Mouse (Mus musculus): ENCODE data around the gene Nol10. TPM values are rescaled to one million over a fixed set of nuclear protein-coding genes. Genes with fewer than 3 reads are reported as not detected.

The Nol10 gene
- 28.6 and 29.9 TPM in 2 replicates for polyA plus RNA-seq (2016; fragmentation: Nextera tagmentation; extraction: Ambion mirVana)

- Histone ChIP-seq H3K4me1 (peaks cover 13% of the 10 kb centered on the region; the same call in 1 of the 2 replicates), H3K27ac (no peak within 1 kb of the TSS), H3K27me3 (replicated peaks) (no peaks in the 10 kb centered on the region), H3K4me3 (peak within 1 kb of the TSS; percentile 79), H3K9me3 (no peaks in the 10 kb centered on the region), H3K9ac (peak within 1 kb of the TSS; percentile 70), H3K4me2 (replicated peaks) (peak within 1 kb of the TSS; percentile 94), H3K36me3 (peaks cover 22% of the 10 kb centered on the region)
- ATAC-seq (ENCODE audit: low FRiP score, low read depth) = peak; percentile 97
- WGBS = under 1% methylated on average over 42 of the region's 42 CpGs
Measured at GRCm38 (mm10) chr12:17348048-17349036, at the start of gene Nol10. Gene Nol10, plus strand, starts transcription at chr12:17348458.

- Histone ChIP-seq H3K36me3 (no peaks in the 10 kb centered on the region), H3K9me3 (no peaks in the 10 kb centered on the region), H3K27me3 (replicated peaks) (no peaks in the 10 kb centered on the region), H3K4me2 (replicated peaks) (no peak overlapping the region), H3K27ac (no peak overlapping the region), H3K4me3 (no peak overlapping the region), H3K9ac (no peak overlapping the region), H3K4me1 (no peaks in the 10 kb centered on the region)
- no peak for ATAC-seq (ENCODE audit: low FRiP score, low read depth)
- 97% methylated on average over 1 of the region's 1 CpGs for WGBS
Measured at GRCm38 (mm10) chr12:17299902-17300301, 48.4 kb upstream of the Nol10 start.

- Histone ChIP-seq H3K4me3 (no peak overlapping the region), H3K36me3 (no peaks in the 10 kb centered on the region), H3K4me2 (replicated peaks) (no peak overlapping the region), H3K27ac (no peak overlapping the region), H3K9ac (no peak overlapping the region), H3K4me1 (0 out of 2 replicates have a peak, but pooled peaks cover 3% of the 10 kb centered on the region), H3K27me3 (replicated peaks) (no peaks in the 10 kb centered on the region), H3K9me3 (no peaks in the 10 kb centered on the region)
- no peak for ATAC-seq (ENCODE audit: low FRiP score, low read depth)
- WGBS = 82% methylated on average over 7 of the region's 7 CpGs
Measured at GRCm38 (mm10) chr12:17305445-17305844, 42.8 kb upstream of the Nol10 start.

- 0 out of 2 replicates have a peak, but pooled peaks cover 3% of the 10 kb centered on the region for H3K4me1 ChIP-seq
- no peak overlapping the region for H3K27ac ChIP-seq
- WGBS = 42% methylated on average over 4 of the region's 4 CpGs
- no peak overlapping the region for H3K9ac ChIP-seq
- H3K9me3 ChIP-seq = no peaks in the 10 kb centered on the region
- no peaks in the 10 kb centered on the region for H3K27me3 ChIP-seq (replicated peaks)
- ATAC-seq (ENCODE audit: low FRiP score, low read depth) = no peak
- H3K4me2 ChIP-seq (replicated peaks) = no peak overlapping the region
- H3K4me3 ChIP-seq = no peak overlapping the region
- no peaks in the 10 kb centered on the region for H3K36me3 ChIP-seq
Measured at GRCm38 (mm10) chr12:17308246-17308645, 40.0 kb upstream of the Nol10 start.

- whole genome bisulfite sequencing = 66% methylated on average over 16 of the region's 16 CpGs
- Histone ChIP-seq H3K4me2 (replicated peaks) (no peak overlapping the region), H3K27me3 (replicated peaks) (no peaks in the 10 kb centered on the region), H3K27ac (no peak overlapping the region), H3K36me3 (no peaks in the 10 kb centered on the region), H3K9ac (no peak overlapping the region), H3K4me1 (0 out of 2 replicates have a peak, but pooled peaks cover 3% of the 10 kb centered on the region), H3K9me3 (no peaks in the 10 kb centered on the region), H3K4me3 (no peak overlapping the region)
- ATAC-seq (ENCODE audit: low FRiP score, low read depth) = no peak
Measured at GRCm38 (mm10) chr12:17310852-17311839, 37.1 kb upstream of the Nol10 start.

- Histone ChIP-seq H3K9ac (no peak overlapping the region), H3K36me3 (no peaks in the 10 kb centered on the region), H3K4me3 (no peak overlapping the region), H3K4me1 (no peaks in the 10 kb centered on the region), H3K9me3 (no peaks in the 10 kb centered on the region), H3K4me2 (replicated peaks) (no peak overlapping the region), H3K27ac (no peak overlapping the region), H3K27me3 (replicated peaks) (no peaks in the 10 kb centered on the region)
- 88% methylated on average over 5 of the region's 5 CpGs for WGBS
- ATAC-seq (ENCODE audit: low FRiP score, low read depth) = no peak
Measured at GRCm38 (mm10) chr12:17316096-17316495, 32.2 kb upstream of the Nol10 start.

- 69% methylated on average over 4 of the region's 4 CpGs for WGBS
- no peak overlapping the region for H3K9ac ChIP-seq
- H3K27ac ChIP-seq = no peak overlapping the region
- H3K27me3 ChIP-seq (replicated peaks) = peaks cover 9% of the 10 kb centered on the region; the same call in 1 of the 2 replicates
- no peaks in the 10 kb centered on the region for H3K9me3 ChIP-seq
- no peak overlapping the region for H3K4me2 ChIP-seq (replicated peaks)
- H3K4me3 ChIP-seq = no peak overlapping the region
- ATAC-seq (ENCODE audit: low FRiP score, low read depth) = no peak
- H3K4me1 ChIP-seq = no peaks in the 10 kb centered on the region
- H3K36me3 ChIP-seq = no peaks in the 10 kb centered on the region
Measured at GRCm38 (mm10) chr12:17317970-17318369, 30.3 kb upstream of the Nol10 start.

- peaks cover 13% of the 10 kb centered on the region for H3K27me3 ChIP-seq (replicated peaks)
- no peak for ATAC-seq (ENCODE audit: low FRiP score, low read depth)
- no peak overlapping the region for H3K4me3 ChIP-seq
- no peaks in the 10 kb centered on the region for H3K36me3 ChIP-seq
- no peak overlapping the region for H3K27ac ChIP-seq
- H3K4me2 ChIP-seq (replicated peaks) = no peak overlapping the region
- H3K4me1 ChIP-seq = no peaks in the 10 kb centered on the region
- H3K9me3 ChIP-seq = no peaks in the 10 kb centered on the region
- WGBS = 76% methylated on average over 3 of the region's 3 CpGs
- no peak overlapping the region for H3K9ac ChIP-seq
Measured at GRCm38 (mm10) chr12:17318453-17318852, 29.8 kb upstream of the Nol10 start.

GRCm38 (mm10) chr12:17324549-17325470, 23.4 kb upstream of the Nol10 start:
- Histone ChIP-seq H3K9ac (peak overlapping the region; percentile 42; the same call in 1 of the 2 replicates), H3K4me1 (peaks cover 11% of the 10 kb centered on the region; the same call in 1 of the 2 replicates), H3K4me3 (peak overlapping the region; percentile 37), H3K9me3 (no peaks in the 10 kb centered on the region), H3K4me2 (replicated peaks) (peak overlapping the region; percentile 88), H3K27me3 (replicated peaks) (peaks cover 42% of the 10 kb centered on the region), H3K27ac (no peak overlapping the region), H3K36me3 (no peaks in the 10 kb centered on the region)
- ATAC-seq (ENCODE audit: low FRiP score, low read depth) = peak; percentile 63; the same call in 1 of the 2 replicates
- 3% methylated on average over 51 of the region's 51 CpGs for WGBS

GRCm38 (mm10) chr12:17329259-17329658, 19.0 kb upstream of the Nol10 start, which contains the start of gene Atp6v1c2:
Gene Atp6v1c2, minus strand, starts transcription at chr12:17329359.
- ATAC-seq (ENCODE audit: low FRiP score, low read depth) = no peak
- no peaks in the 10 kb centered on the region for H3K9me3 ChIP-seq
- H3K27me3 ChIP-seq (replicated peaks) = peaks cover 21% of the 10 kb centered on the region
- no peaks in the 10 kb centered on the region for H3K36me3 ChIP-seq
- H3K4me3 ChIP-seq = no peak within 1 kb of the TSS
- no peak within 1 kb of the TSS for H3K4me2 ChIP-seq (replicated peaks)
- H3K9ac ChIP-seq = no peak within 1 kb of the TSS
- H3K4me1 ChIP-seq = peaks cover 9% of the 10 kb centered on the region; the same call in 1 of the 2 replicates
- no peak within 1 kb of the TSS for H3K27ac ChIP-seq
- 81% methylated on average over 3 of the region's 3 CpGs for WGBS

- Histone ChIP-seq H3K36me3 (no peaks in the 10 kb centered on the region), H3K4me2 (replicated peaks) (no peak overlapping the region), H3K27ac (no peak overlapping the region), H3K27me3 (replicated peaks) (no peaks in the 10 kb centered on the region), H3K4me1 (no peaks in the 10 kb centered on the region), H3K9me3 (no peaks in the 10 kb centered on the region), H3K9ac (no peak overlapping the region), H3K4me3 (no peak overlapping the region)
- 35% methylated on average over 1 of the region's 1 CpGs for WGBS
- no peak for ATAC-seq (ENCODE audit: low FRiP score, low read depth)
Measured at GRCm38 (mm10) chr12:17333459-17333858, 14.8 kb upstream of the Nol10 start.
